Mouse (Mus musculus) spleen, adult 2 months (tissue): ENCODE measurements around the gene Zfp689.

Experiments
- CTCF ChIP-seq: fragments of 200-500 bp; IDR thresholded peaks from 2 replicates; pipeline ENCODE4 v1.5.1; 2011; ENCODE audit warnings: mild to moderate bottlenecking, inconsistent platforms; ENCODE audit not compliant: insufficient read depth, insufficient read length, insufficient replicate concordance; ENCODE audit errors: extremely low read depth
- POLR2A ChIP-seq: fragments of 200-500 bp; IDR thresholded peaks from 2 replicates; pipeline ENCODE4 v1.6.1; 2011; ENCODE audit warnings: low read depth, low read length, inconsistent platforms

DNA sequence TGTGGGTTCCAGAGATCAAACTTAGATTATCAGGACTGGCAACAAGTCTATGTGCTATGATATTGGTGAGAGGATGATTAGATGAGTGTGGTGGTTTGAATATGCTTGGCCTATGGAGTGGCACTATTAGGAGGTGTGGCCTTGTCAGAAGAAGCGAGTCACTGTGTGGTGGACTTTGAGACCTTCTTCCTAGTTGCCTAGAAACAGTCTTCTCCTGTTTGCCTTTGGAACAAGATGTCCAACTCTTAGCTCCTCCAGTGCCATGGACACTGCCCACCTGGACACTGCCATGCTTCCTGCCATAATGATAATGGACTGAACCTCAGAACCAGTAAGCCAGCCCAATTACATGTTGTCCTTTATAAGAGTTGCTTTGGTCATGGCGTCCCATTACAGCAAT, 23.0 kb downstream of the Zfp689 start:
- TF ChIP-seq CTCF (no peak), POLR2A (no peak)
